Mouse (Mus musculus) colon, adult 2 months (tissue): Measurements from ENCODE around the gene Styxl1. TPM values are rescaled to one million over a fixed set of nuclear protein-coding genes. Genes with fewer than 3 reads are reported as not detected.

ENCODE experiments used
- polyA plus RNA-seq: library from polyadenylated mRNA; depleted of rRNA; stranded (reverse); fragments of >200 nt; gene quantifications from 2 replicates; pipeline ENCODE4 v1.2.3, GENCODE M21; 2012; rRNA removed

The Styxl1 gene
- 0.12 TPM in 1 of 2 replicates, not detected in the other for polyA plus RNA-seq

GRCm38 (mm10) chr5:135777796-135778470, at the start of gene Styxl1:
Styxl1 (minus strand) TSS chr5:135778385.

DNA sequence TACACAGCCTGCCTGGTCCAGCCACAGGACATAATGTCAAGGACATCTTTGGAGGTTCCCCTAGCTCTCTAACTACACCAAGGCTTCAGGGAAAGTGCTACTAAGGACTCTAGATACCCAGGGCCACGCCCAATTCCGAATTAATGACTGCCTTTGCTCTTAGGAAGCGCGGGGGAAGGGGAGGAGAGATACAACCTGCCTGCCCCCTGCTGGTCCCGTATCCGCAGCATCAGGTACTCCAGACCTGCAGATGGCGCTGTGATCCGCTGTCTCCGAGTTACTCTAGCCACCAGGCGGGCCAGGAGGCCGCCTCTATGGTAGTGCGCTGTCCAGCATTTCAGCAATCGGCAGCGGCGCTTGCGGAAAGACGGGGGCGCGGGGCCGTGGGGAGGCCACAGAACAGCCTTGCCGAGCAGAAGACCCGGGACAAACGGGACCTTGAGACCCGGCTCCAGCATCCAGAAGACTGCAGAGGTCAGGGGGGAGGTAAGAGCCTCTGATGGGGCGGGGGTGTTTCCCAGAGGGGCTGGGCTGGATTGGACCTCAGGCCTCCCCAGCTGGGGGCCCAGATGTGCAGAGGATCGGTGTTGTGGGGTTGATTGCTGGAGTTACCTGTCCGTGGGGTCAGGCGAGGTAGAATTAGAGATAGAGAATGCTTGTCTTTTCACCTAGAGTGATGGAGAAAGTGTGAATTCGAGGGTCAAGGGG, 28.5 kb upstream of the Styxl1 start, which contains the start of gene Srrm3:
Srrm3 (plus strand) TSS at position 336 of the 708 bp plus-strand sequence.

DNA sequence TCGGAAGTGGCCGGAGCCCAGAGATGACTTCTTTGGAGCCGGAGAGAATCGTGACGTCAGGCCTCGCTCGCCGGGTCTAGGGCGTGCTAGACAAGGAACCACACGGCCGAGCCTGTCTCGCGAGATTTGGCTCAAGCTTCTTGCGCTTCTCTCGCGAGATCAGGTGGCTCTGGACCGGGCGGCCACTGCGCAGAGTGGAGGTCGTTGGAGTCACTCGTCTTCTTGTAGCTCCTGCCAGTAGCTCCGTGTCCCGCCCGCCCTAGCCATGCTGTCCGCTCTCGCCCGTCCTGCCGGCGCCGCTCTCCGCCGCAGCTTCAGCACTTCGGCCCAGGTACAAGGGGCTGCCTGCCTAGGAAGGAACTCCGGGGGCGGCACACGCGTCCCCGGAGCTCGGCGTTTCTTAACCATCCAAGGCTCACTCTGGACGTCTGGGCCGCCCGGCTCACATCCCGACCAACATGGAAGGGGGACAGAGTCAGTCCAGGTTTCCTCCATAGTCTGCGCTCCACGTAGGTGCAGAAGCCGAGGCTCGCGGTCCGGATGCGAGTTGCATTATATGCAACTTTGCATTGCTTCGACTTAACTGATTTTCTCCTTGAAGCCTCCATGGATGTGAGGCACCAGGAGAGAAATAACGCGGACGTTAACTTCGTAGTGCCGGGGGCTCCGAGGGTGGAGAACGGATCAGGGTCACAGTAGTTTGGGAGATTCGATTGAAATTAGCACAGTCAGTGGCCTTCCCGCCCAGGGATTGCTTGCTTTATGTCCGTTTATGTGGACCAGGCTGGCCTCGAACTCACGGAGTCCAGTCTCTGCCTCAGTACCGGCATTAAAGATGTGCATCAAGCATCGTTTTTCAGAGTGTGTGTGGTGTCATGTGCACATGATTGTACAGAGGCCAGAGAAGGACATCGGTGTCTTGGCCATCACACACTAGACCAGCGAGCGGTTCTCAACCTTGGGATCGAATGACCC, 573 bp upstream of the Styxl1 start, which contains the start of gene Mdh2:
Mdh2 (plus strand) TSS at position 10 of the 975 bp plus-strand sequence.

DNA sequence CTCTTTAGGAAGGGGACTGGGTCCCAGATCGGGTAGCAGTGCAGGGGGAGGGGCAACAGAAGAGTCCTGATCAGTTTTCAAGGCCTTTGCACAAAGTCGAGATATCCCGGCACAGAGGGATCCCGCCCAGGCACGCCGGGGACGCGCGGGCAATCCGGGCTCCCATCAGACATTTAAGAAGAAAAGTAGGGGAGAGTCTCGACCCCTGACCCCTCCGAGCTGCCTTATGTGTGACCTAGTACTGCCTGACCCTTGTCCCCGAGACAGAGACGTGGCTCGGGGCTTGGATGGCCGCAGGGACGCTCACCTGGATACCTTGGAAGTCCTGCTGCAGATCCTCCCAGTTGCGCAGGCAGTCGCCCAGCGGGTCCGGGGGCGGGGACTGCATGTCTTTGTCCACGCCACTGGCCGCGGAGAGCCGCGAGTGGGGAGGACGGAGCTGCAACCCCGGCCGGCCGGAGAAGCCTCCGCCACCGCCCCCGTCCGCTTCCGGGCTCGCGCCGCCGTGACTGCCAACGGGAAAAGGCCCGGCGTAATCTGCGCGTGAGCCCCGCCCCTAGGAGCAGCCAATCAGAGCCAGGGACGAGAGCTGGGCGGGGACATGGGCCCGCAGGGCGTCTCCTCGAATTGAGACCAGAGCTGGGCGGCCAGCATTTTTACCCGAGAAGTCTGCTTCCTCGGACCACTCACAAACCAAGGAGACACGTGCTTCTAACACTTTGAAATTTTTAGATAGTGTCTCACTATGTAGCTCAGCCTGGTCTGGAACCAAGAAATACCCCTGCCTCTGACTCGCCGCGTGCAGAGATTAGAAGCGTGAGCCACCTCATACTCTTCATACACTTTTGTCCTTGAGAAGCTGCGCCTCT, 34.2 kb downstream of the Styxl1 start, which contains the start of gene Tmem120a:
Tmem120a (minus strand) TSS at position 708 of the 869 bp plus-strand sequence.

Other genes starting within 250 kb of the Styxl1 start
- 5.4 and 7.1 TPM in 2 replicates for gene Hip1, start 233.3 kb downstream of the Styxl1 start, polyA plus RNA-seq
- not detected in 2 replicates for gene Ccl26, start 214.8 kb downstream of the Styxl1 start, polyA plus RNA-seq
- gene Ccl24, start 205.3 kb downstream of the Styxl1 start, polyA plus RNA-seq, result 0.26 and 0.43 TPM in 2 replicates
- 20.7 and 24.9 TPM in 2 replicates for gene Rhbdd2, start 145.8 kb downstream of the Styxl1 start, polyA plus RNA-seq
- gene Por, start 108.4 kb downstream of the Styxl1 start, polyA plus RNA-seq, result 165 and 185 TPM in 2 replicates
- 45.7 and 63.6 TPM in 2 replicates for gene Tmem120a, start 33.9 kb downstream of the Styxl1 start, polyA plus RNA-seq
- 570 and 601 TPM in 2 replicates for gene Mdh2, start 95 bp upstream of the Styxl1 start, polyA plus RNA-seq
- 0.80 and 0.88 TPM in 2 replicates for gene Srrm3, start 28.5 kb upstream of the Styxl1 start, polyA plus RNA-seq
- gene Hspb1, start 109.5 kb upstream of the Styxl1 start, polyA plus RNA-seq, result 537 and 542 TPM in 2 replicates
- gene Ywhag, start 156.2 kb upstream of the Styxl1 start, polyA plus RNA-seq, result 47.6 and 51.1 TPM in 2 replicates
- 4.8 and 6.5 TPM in 2 replicates for gene Ssc4d, start 196.1 kb upstream of the Styxl1 start, polyA plus RNA-seq
- not detected in 2 replicates for gene Zp3, start 201.7 kb upstream of the Styxl1 start, polyA plus RNA-seq
- gene Dtx2, start 216.4 kb upstream of the Styxl1 start, polyA plus RNA-seq, result 17.9 and 19.8 TPM in 2 replicates